Mouse (Mus musculus) MEL (cell line): ENCODE measurements around the gene Akr1c12. TPM values are rescaled to one million over a fixed set of nuclear protein-coding genes. Genes with fewer than 3 reads are reported as not detected.

Experiments used
- DNase-seq: peaks from one replicate; pipeline ENCODE4 v3.0.0; 2011; ENCODE audit warnings: low read depth, low spot score
- H3K27ac ChIP-seq: 2 replicates; pipeline ENCODE4 v1.5.1; 2012; ENCODE audit warnings: low read depth, mild to moderate bottlenecking, control low read depth, low read length, moderate library complexity; ENCODE audit not compliant: control insufficient read depth
- H3K27me3 ChIP-seq, 2 experiments: fragments of 150-350 bp in 1 of 2; sonication (generic) in 1 of 2; 2 replicates each; pipeline ENCODE4 v1.6.1; 2012; ENCODE audit warnings: low read length in 2 of 2, mild to moderate bottlenecking in 2 of 2, improper control_type of control experiment in 1 of 2, moderate library complexity in 1 of 2; ENCODE audit not compliant: insufficient read depth in 2 of 2, control insufficient read depth in 1 of 2
- H3K36me3 ChIP-seq, 2 experiments: 2 replicates each; pipeline ENCODE4 v1.6.1; 2012 to 2014; ENCODE audit warnings: low read length in 2 of 2, improper control_type of control experiment in 1 of 2, inconsistent platforms in 1 of 2, mild to moderate bottlenecking in 1 of 2; ENCODE audit not compliant: insufficient read depth in 2 of 2, control insufficient read depth in 1 of 2
- H3K4me1 ChIP-seq, 2 experiments: fragments of 150-350 bp in 1 of 2; sonication (generic) in 1 of 2; 2 replicates each; pipeline ENCODE4 v1.6.1; 2012; ENCODE audit warnings: low read length in 2 of 2, improper control_type of control experiment in 1 of 2, mild to moderate bottlenecking in 1 of 2; ENCODE audit not compliant: insufficient read depth in 2 of 2, control insufficient read depth in 1 of 2
- H3K4me3 ChIP-seq, 2 experiments: fragments of 150-350 bp in 1 of 2; sonication (generic) in 1 of 2; 2 replicates each; pipeline ENCODE4 v1.5.1; 2012; ENCODE audit warnings: low read depth in 2 of 2, low read length in 2 of 2, mild to moderate bottlenecking in 2 of 2, moderate library complexity in 2 of 2, control low read depth in 1 of 2, improper control_type of control experiment in 1 of 2; ENCODE audit not compliant: control insufficient read depth in 1 of 2, insufficient read depth in 1 of 2
- H3K79me2 ChIP-seq: 2 replicates; pipeline ENCODE4 v1.6.1; 2012; ENCODE audit warnings: mild to moderate bottlenecking, low read length, moderate library complexity; ENCODE audit not compliant: control insufficient read depth, poor library complexity, insufficient read depth
- H3K9ac ChIP-seq: 2 replicates; pipeline ENCODE4 v1.6.1; 2012; ENCODE audit warnings: low read depth, mild to moderate bottlenecking, control low read depth, low read length, moderate library complexity; ENCODE audit not compliant: control insufficient read depth, poor library complexity, severe bottlenecking
- H3K9me3 ChIP-seq: fragments of 150-350 bp; sonication (generic); replicated peaks from 2 replicates; pipeline ENCODE4 v1.6.1; 2012; ENCODE audit warnings: mild to moderate bottlenecking, low read length, improper control_type of control experiment, moderate library complexity; ENCODE audit not compliant: insufficient read depth
- CTCF ChIP-seq, 3 experiments: IDR thresholded peaks in 2 of 3; conservative IDR thresholded peaks in 1 of 3; 2 replicates each; pipeline ENCODE4 v1.5.1; 2011 to 2012; ENCODE audit warnings: low read length in 3 of 3, low read depth in 2 of 3, mild to moderate bottlenecking in 2 of 3, improper control_type of control experiment in 1 of 3, inconsistent platforms in 1 of 3, mixed read lengths in 1 of 3, moderate library complexity in 1 of 3; ENCODE audit not compliant: control insufficient read depth in 1 of 3, insufficient read depth in 1 of 3, poor library complexity in 1 of 3, severe bottlenecking in 1 of 3
- ELF1 ChIP-seq: IDR thresholded peaks from 2 replicates; pipeline ENCODE4 v1.6.1; 2014; ENCODE audit warnings: low read depth, mild to moderate bottlenecking, inconsistent platforms, low read length, improper control_type of control experiment, moderate library complexity
- HCFC1 ChIP-seq: IDR thresholded peaks from 2 replicates; pipeline ENCODE4 v1.6.1; 2012; ENCODE audit warnings: low read depth, mild to moderate bottlenecking, inconsistent platforms, low read length, improper control_type of control experiment, moderate library complexity
- KAT2A ChIP-seq: conservative IDR thresholded peaks from 2 replicates; pipeline ENCODE4 v1.6.1; 2012; ENCODE audit warnings: low read depth, low read length, improper control_type of control experiment, inconsistent platforms
- MXI1 ChIP-seq: IDR thresholded peaks from 2 replicates; pipeline ENCODE4 v1.6.1; 2011; ENCODE audit warnings: mild to moderate bottlenecking, low read depth, low read length, improper control_type of control experiment
- MYB ChIP-seq: IDR thresholded peaks from 2 replicates; pipeline ENCODE4 v1.6.1; 2011; ENCODE audit warnings: mild to moderate bottlenecking, low read depth, low read length, improper control_type of control experiment
- NELFE ChIP-seq: IDR thresholded peaks from 2 replicates; pipeline ENCODE4 v1.6.1; 2011; ENCODE audit warnings: low read depth, low read length, improper control_type of control experiment
- NRF1 ChIP-seq: IDR thresholded peaks from 2 replicates; pipeline ENCODE4 v1.6.1; 2014; ENCODE audit warnings: low read depth, mild to moderate bottlenecking, inconsistent platforms, low read length, improper control_type of control experiment, moderate library complexity; ENCODE audit not compliant: poor library complexity, insufficient read depth, severe bottlenecking
- POLR2A ChIP-seq, 2 experiments: IDR thresholded peaks; 2 replicates each; pipeline ENCODE4 v1.6.1; 2011 to 2012; ENCODE audit warnings: low read length in 2 of 2, mild to moderate bottlenecking in 2 of 2, control low read depth in 1 of 2, improper control_type of control experiment in 1 of 2, low read depth in 1 of 2, moderate library complexity in 1 of 2; ENCODE audit not compliant: control insufficient read depth in 1 of 2, insufficient read depth in 1 of 2, poor library complexity in 1 of 2
- POLR2AphosphoS2 ChIP-seq: IDR thresholded peaks from 2 replicates; pipeline ENCODE4 v1.6.1; 2011; ENCODE audit warnings: low read length, improper control_type of control experiment
- SIN3A ChIP-seq: IDR thresholded peaks from 2 replicates; pipeline ENCODE4 v1.6.1; 2012; ENCODE audit warnings: low read length, improper control_type of control experiment, inconsistent platforms
- SMC3 ChIP-seq: IDR thresholded peaks from 2 replicates; pipeline ENCODE4 v1.6.1; 2011; ENCODE audit warnings: low read depth, low read length, improper control_type of control experiment
- USF1 ChIP-seq: IDR thresholded peaks from 2 replicates; pipeline ENCODE4 v1.6.1; 2014; ENCODE audit warnings: low read depth, mild to moderate bottlenecking, inconsistent platforms, low read length, improper control_type of control experiment, moderate library complexity
- ZC3H11A ChIP-seq: IDR thresholded peaks from 2 replicates; pipeline ENCODE4 v1.6.1; 2012; ENCODE audit warnings: low read depth, mild to moderate bottlenecking, inconsistent platforms, low read length, improper control_type of control experiment
- ZNF384 ChIP-seq: IDR thresholded peaks from 2 replicates; pipeline ENCODE4 v1.6.1; 2012; ENCODE audit warnings: low read depth, mild to moderate bottlenecking, inconsistent platforms, low read length, improper control_type of control experiment
- polyA plus RNA-seq, 2 experiments: library from polyadenylated mRNA; stranded (reverse) in 1 of 2; unstranded in 1 of 2; fragments of >175 nt in 1 of 2; fragments of >200 nt in 1 of 2; gene quantifications; 2 replicates each; pipeline versions ENCODE4 v1.2.1 to v1.2.4; 2012; ENCODE audit warnings: low replicate concordance in 2 of 2, low read depth in 1 of 2; ENCODE audit not compliant: insufficient read length in 2 of 2, insufficient read depth in 1 of 2, missing spikeins in 1 of 2
- total RNA-seq: library from RNA; depleted of rRNA; stranded (reverse); fragments of 300-350 nt; gene quantifications from 2 replicates; pipeline ENCODE4 v1.2.3, GENCODE M21; 2012; rRNA removed

Gene Akr1c12
- total RNA-seq (0.42 and 0.62 TPM in 2 replicates), polyA plus RNA-seq (under 1 TPM in 1 of 2 experiments, not detected in 1; 0.45 TPM)

DNA sequence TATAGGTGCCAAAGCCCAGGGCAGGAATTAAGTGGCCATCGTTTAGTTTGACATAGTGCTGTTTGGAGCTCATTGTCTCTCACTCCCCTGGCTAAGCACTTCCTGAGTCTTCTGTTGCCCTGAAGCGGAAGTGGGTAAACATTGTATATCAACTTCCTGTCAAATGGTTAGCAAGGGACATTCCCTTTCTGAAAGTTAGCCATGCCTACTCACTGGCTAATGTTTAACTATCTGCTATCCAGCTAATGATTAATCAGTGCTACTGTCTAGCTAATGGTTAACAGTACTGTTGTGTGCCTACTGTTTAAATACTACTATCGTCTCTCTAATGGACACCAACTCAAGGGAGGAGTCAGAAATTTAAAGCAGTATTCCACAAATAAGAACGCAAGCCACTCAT lies at the start of gene Akr1c12:
Gene Akr1c12, minus strand, starts transcription at position 150 of the 400 bp plus-strand sequence.
- Histone ChIP-seq H3K79me2 (no peaks in the 10 kb centered on the region), H3K9me3 (no peaks in the 10 kb centered on the region), H3K36me3 (no peaks in the 10 kb centered on the region), H3K4me1 (no peaks in the 10 kb centered on the region), H3K4me3 (no peak within 1 kb of the TSS), H3K27me3 (no peaks in the 10 kb centered on the region), H3K27ac (no peak within 1 kb of the TSS), H3K9ac (no peak within 1 kb of the TSS)
- DNase-seq: peak; percentile 4
- TF ChIP-seq MXI1 (no peak), NRF1 (no peak)

DNA sequence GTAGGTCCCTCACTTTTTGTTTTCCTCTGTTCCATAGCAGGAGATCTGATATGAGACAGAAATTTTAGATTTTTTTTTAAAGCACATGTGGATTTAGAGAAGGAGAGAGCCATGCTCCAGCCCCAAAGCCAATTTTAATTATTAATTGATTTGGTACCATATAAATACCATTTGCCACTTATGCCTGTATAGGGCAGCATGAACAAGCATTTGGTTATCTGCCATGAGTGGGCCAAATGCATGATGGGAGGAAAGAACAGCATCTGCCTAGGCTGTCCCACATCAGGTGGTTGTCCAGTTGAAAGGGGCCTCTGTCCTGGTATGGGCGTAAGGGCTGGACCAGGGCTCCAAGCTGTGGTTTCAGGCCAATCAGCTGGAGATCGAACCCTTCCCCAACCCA lies 39.5 kb upstream of the Akr1c12 start:
- no peaks in the 10 kb centered on the region for H3K9me3 ChIP-seq
- DNase-seq: no peak
- no peak for TF ChIP-seq ZC3H11A
- H3K79me2 ChIP-seq: no peaks in the 10 kb centered on the region
- H3K4me3 ChIP-seq: no peak overlapping the region
- H3K27ac ChIP-seq: no peak overlapping the region
- H3K36me3 ChIP-seq: no peaks in the 10 kb centered on the region
- H3K27me3 ChIP-seq: no peaks in the 10 kb centered on the region
- H3K4me1 ChIP-seq: no peaks in the 10 kb centered on the region
- no peak overlapping the region for H3K9ac ChIP-seq

DNA sequence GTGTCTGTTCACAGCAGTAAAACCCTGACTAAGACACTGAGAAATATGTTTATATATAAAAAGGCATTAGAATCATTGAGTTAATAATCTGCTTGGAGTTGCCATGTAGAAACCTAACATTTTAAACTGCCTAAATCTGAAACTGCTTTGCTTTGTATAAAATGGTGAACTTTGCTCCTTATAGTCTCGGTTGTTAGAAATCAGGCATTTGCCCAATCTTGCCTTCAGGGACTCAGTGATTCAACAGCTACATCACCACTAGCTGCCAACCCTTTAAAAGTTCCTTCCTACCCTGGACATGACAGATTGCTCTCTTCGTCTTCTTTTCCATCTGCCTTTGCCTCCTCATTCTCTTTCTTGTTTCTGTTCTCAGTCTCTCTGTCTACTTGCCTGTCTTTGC lies 34.7 kb upstream of the Akr1c12 start:
- DNase-seq: no peak
- Histone ChIP-seq H3K27ac (no peak overlapping the region), H3K9ac (no peak overlapping the region), H3K4me3 (no peak overlapping the region), H3K4me1 (no peaks in the 10 kb centered on the region), H3K27me3 (no peaks in the 10 kb centered on the region), H3K36me3 (no peaks in the 10 kb centered on the region), H3K79me2 (no peaks in the 10 kb centered on the region), H3K9me3 (no peaks in the 10 kb centered on the region)
- TF ChIP-seq SIN3A (no peak), USF1 (no peak), MXI1 (no peak), CTCF (IDR thresholded peaks at IDR 0.05 in 2 of 3, conservative IDR thresholded peaks at IDR 0.05 in 1 of 3; ENCODE audit: control insufficient read depth in 1 of 3, insufficient read depth in 1 of 3, low read depth in 2 of 3, low read length in 3 of 3, poor library complexity in 1 of 3, severe bottlenecking in 1 of 3) (no peak), ZNF384 (no peak), POLR2AphosphoS2 (no peak), HCFC1 (no peak), SMC3 (no peak), ELF1 (no peak), NRF1 (no peak), KAT2A (no peak), NELFE (no peak), MYB (no peak), POLR2A (IDR thresholded peaks at IDR 0.05; ENCODE audit: control insufficient read depth in 1 of 2, insufficient read depth in 1 of 2, low read depth in 1 of 2, low read length in 2 of 2, poor library complexity in 1 of 2) (no peak)
